Mouse (Mus musculus) CD4-positive, CD25-positive, alpha-beta regulatory T cell (primary cell): Measurements from ENCODE around the gene Olfr183. TPM values are rescaled to one million over a fixed set of nuclear protein-coding genes. Genes with fewer than 3 reads are reported as not detected.

ENCODE experiments used
- polyA plus RNA-seq: library from polyadenylated mRNA; unstranded; fragments of 100-300 nt; shearing (Covaris generic); gene quantifications from one replicate; pipeline ENCODE4 v1.2.1, GENCODE M21; 2017

Olfr183 gene
- polyA plus RNA-seq, result not detected

GRCm38 (mm10) chr16:58995057-58995456, at the start of gene Olfr183:
TSS of gene Olfr183 (plus strand) at chr16:58995357.

DNA sequence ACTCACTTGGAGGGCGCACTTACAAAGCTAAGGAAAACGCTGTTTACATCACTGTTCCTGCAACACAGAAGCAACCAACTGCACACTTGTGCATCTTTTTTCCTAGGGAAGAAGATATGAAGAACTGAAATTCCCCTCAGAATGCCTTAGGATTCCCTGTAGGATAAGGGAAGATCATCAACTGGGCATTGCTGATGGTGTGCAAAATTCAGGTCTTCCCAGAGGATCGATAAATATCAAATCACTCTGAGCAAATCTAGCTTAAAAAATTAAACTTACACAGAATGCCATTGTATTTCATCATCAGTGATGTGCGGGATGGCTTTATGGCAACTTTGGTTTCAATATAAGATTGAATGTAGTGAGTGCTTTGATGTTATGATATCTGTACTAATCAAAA, 35.0 kb downstream of the Olfr183 start, which contains the start of gene Olfr186:
TSS of gene Olfr186 (minus strand) at position 101 of the 400 bp plus-strand sequence.

DNA sequence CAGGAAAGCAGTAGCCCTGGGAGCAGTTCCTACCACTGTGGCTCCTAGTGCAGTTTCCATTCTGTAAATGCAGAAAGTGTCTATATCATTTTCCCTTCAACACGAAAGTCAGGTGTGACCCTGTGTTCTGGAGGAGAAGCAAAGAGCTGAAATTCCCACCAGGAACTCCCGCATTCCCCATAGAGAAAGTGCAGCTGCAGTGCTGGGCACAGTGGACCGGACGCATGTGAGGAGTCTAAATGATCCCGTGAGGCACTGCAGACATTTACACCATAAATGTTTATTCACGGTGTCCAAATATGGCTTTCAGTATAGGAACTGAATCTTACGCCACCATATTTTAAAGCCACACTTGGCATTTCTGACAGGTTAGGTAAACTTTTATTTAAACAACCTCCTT, 44.6 kb downstream of the Olfr183 start, which contains the start of gene Olfr187:
TSS of gene Olfr187 (minus strand) at position 58 of the 400 bp plus-strand sequence.

Other genes with a start within 250 kb of the Olfr183 start
- not detected for gene Olfr172, start 232.2 kb upstream of the Olfr183 start, polyA plus RNA-seq
- 0.77 TPM for gene Olfr173, start 195.1 kb upstream of the Olfr183 start, polyA plus RNA-seq
- gene Olfr175-ps1, start 168.6 kb upstream of the Olfr183 start, polyA plus RNA-seq, result not detected
- gene Olfr177, start 120.6 kb upstream of the Olfr183 start, polyA plus RNA-seq, result not detected
- gene Olfr178, start 103.3 kb upstream of the Olfr183 start, polyA plus RNA-seq, result not detected
- not detected for gene Olfr181, start 66.6 kb upstream of the Olfr183 start, polyA plus RNA-seq
- not detected for gene Olfr180, start 66.0 kb upstream of the Olfr183 start, polyA plus RNA-seq
- not detected for gene Olfr186, start 34.9 kb downstream of the Olfr183 start, polyA plus RNA-seq
- not detected for gene Olfr187, start 44.4 kb downstream of the Olfr183 start, polyA plus RNA-seq
- gene Olfr190, start 82.6 kb downstream of the Olfr183 start, polyA plus RNA-seq, result 0.02 TPM
- gene Olfr191, start 94.5 kb downstream of the Olfr183 start, polyA plus RNA-seq, result not detected
- gene Olfr193, start 116.5 kb downstream of the Olfr183 start, polyA plus RNA-seq, result not detected
- not detected for gene Olfr194, start 125.7 kb downstream of the Olfr183 start, polyA plus RNA-seq
- gene Olfr195, start 151.7 kb downstream of the Olfr183 start, polyA plus RNA-seq, result not detected
- gene Olfr196, start 175.1 kb downstream of the Olfr183 start, polyA plus RNA-seq, result not detected
- gene Olfr198, start 208.2 kb downstream of the Olfr183 start, polyA plus RNA-seq, result not detected
- not detected for gene Olfr199, start 224.4 kb downstream of the Olfr183 start, polyA plus RNA-seq